Mouse (Mus musculus) hindbrain, embryonic 11.5 days (tissue): ENCODE data around the gene Rab14. TPM values are rescaled to one million over a fixed set of nuclear protein-coding genes. Genes with fewer than 3 reads are reported as not detected.

Experiments used
- polyA plus RNA-seq: library from polyadenylated mRNA; unstranded; fragments of >200 nt; fragmentation: Nextera tagmentation; extraction: Ambion mirVana; gene quantifications from 2 replicates; pipeline ENCODE4 v1.2.1, GENCODE M21; 2014

The Rab14 gene
- polyA plus RNA-seq, 1 experiment from 2014 or later, result 327 TPM

Other genes with a start within 250 kb of the Rab14 start
- 0.28 and 0.40 TPM in 2 replicates for gene Traf1, start 239.3 kb downstream of the Rab14 start, polyA plus RNA-seq
- 0.18 and 0.60 TPM in 2 replicates for gene Hc, start 139.7 kb downstream of the Rab14 start, polyA plus RNA-seq
- not detected in 2 replicates for gene AI182371, start 99.6 kb downstream of the Rab14 start, polyA plus RNA-seq
- 33.0 and 38.6 TPM in 2 replicates for gene Cntrl, start 91.6 kb downstream of the Rab14 start, polyA plus RNA-seq
- gene Gsn, start 55.3 kb upstream of the Rab14 start, polyA plus RNA-seq, result 39.9 and 40.2 TPM in 2 replicates
- 12.6 and 14.5 TPM in 2 replicates for gene Stom, start 135.9 kb upstream of the Rab14 start, polyA plus RNA-seq
- not detected in 2 replicates for gene 4930568D16Rik, start 166.6 kb upstream of the Rab14 start, polyA plus RNA-seq
- gene 4930402F06Rik, start 196.1 kb upstream of the Rab14 start, polyA plus RNA-seq, result not detected in 2 replicates